Mouse (Mus musculus): ENCODE measurements around the gene Shld1. TPM values are rescaled to one million over a fixed set of nuclear protein-coding genes. Genes with fewer than 3 reads are reported as not detected.
A peak's percentile ranks its signal among the peaks of the same experiment; 100 is the strongest.

Shld1 gene
- total and polyA plus RNA-seq, 2 experiments from 2014 or later: 17.3 to 20.6 TPM

GRCm38 (mm10) chr2:132649352-132649870 is 37.3 kb upstream of the Shld1 start:
- no peaks in the 10 kb centered on the region for H3K9me3 ChIP-seq (ENCODE audit: low read length)
- H3K4me3 ChIP-seq (ENCODE audit: low read depth, low read length): no peak overlapping the region
- TF ChIP-seq CTCF (IDR thresholded peaks at IDR 0.05; ENCODE audit: low read depth): no peak
- H3K9ac ChIP-seq: no peak overlapping the region
- no peaks in the 10 kb centered on the region for H3K27me3 ChIP-seq (ENCODE audit: insufficient read depth, low read length)
- no peaks in the 10 kb centered on the region for H3K4me1 ChIP-seq (ENCODE audit: insufficient read depth)
- no peaks in the 10 kb centered on the region for H3K36me3 ChIP-seq (ENCODE audit: insufficient read depth)
- no peak overlapping the region for H3K27ac ChIP-seq (ENCODE audit: low read depth, low read length)
- ATAC-seq: no peak
- no peak for DNase-seq
- WGBS: 91% methylated on average over 10 of the region's 10 CpGs
- no peak overlapping the region for H3K4me2 ChIP-seq (ENCODE audit: low read depth)

- H3K27ac ChIP-seq (ENCODE audit: low read depth, low read length): no peak overlapping the region
- 89% methylated on average over 2 of the region's 2 CpGs for WGBS
- no peaks in the 10 kb centered on the region for H3K36me3 ChIP-seq (ENCODE audit: insufficient read depth)
- no peak for TF ChIP-seq CTCF (IDR thresholded peaks at IDR 0.05; ENCODE audit: low read depth)
- no peak overlapping the region for H3K4me2 ChIP-seq (ENCODE audit: low read depth)
- no peaks in the 10 kb centered on the region for H3K4me1 ChIP-seq (ENCODE audit: insufficient read depth)
- no peaks in the 10 kb centered on the region for H3K9me3 ChIP-seq (ENCODE audit: low read length)
- ATAC-seq (no peak), DNase-seq (no peak)
- H3K9ac ChIP-seq: no peak overlapping the region
- no peak overlapping the region for H3K4me3 ChIP-seq (ENCODE audit: low read depth, low read length)
- H3K27me3 ChIP-seq (ENCODE audit: insufficient read depth, low read length): no peaks in the 10 kb centered on the region
Observed at GRCm38 (mm10) chr2:132650546-132650945, 36.2 kb upstream of the Shld1 start.

GRCm38 (mm10) chr2:132652476-132652875 is 34.3 kb upstream of the Shld1 start:
- no peaks in the 10 kb centered on the region for H3K27me3 ChIP-seq (ENCODE audit: insufficient read depth, low read length)
- WGBS: 60% methylated on average over 10 of the region's 10 CpGs
- no peak overlapping the region for H3K27ac ChIP-seq (ENCODE audit: low read depth, low read length)
- DNase-seq (peak; percentile 11), ATAC-seq (no peak)
- H3K9ac ChIP-seq: 0 out of 2 replicates have a peak overlapping the region, but pooled peaks have one; percentile 10
- H3K4me2 ChIP-seq (ENCODE audit: low read depth): no peak overlapping the region
- H3K36me3 ChIP-seq (ENCODE audit: insufficient read depth): no peaks in the 10 kb centered on the region
- no peak for TF ChIP-seq CTCF (IDR thresholded peaks at IDR 0.05; ENCODE audit: low read depth)
- H3K9me3 ChIP-seq (ENCODE audit: low read length): no peaks in the 10 kb centered on the region
- no peaks in the 10 kb centered on the region for H3K4me1 ChIP-seq (ENCODE audit: insufficient read depth)
- no peak overlapping the region for H3K4me3 ChIP-seq (ENCODE audit: low read depth, low read length)

GRCm38 (mm10) chr2:132654834-132655495 is 31.8 kb upstream of the Shld1 start:
- Histone ChIP-seq H3K36me3 (ENCODE audit: insufficient read depth) (no peaks in the 10 kb centered on the region), H3K27me3 (ENCODE audit: insufficient read depth, low read length) (no peaks in the 10 kb centered on the region), H3K4me1 (ENCODE audit: insufficient read depth) (no peaks in the 10 kb centered on the region), H3K4me3 (ENCODE audit: low read depth, low read length) (no peak overlapping the region), H3K4me2 (ENCODE audit: low read depth) (no peak overlapping the region), H3K9me3 (ENCODE audit: low read length) (no peaks in the 10 kb centered on the region), H3K27ac (ENCODE audit: low read depth, low read length) (no peak overlapping the region), H3K9ac (no peak overlapping the region)
- no peak for TF ChIP-seq CTCF (IDR thresholded peaks at IDR 0.05; ENCODE audit: low read depth)
- no peak for ATAC-seq
- WGBS: 85% methylated on average over 6 of the region's 6 CpGs
- DNase-seq: no peak

- no peaks in the 10 kb centered on the region for H3K27me3 ChIP-seq (ENCODE audit: insufficient read depth, low read length)
- no peaks in the 10 kb centered on the region for H3K9me3 ChIP-seq (ENCODE audit: low read length)
- no peak for ATAC-seq
- H3K27ac ChIP-seq (ENCODE audit: low read depth, low read length): no peak overlapping the region
- WGBS: 77% methylated on average over 2 of the region's 2 CpGs
- H3K4me3 ChIP-seq (ENCODE audit: low read depth, low read length): no peak overlapping the region
- no peak for DNase-seq
- TF ChIP-seq CTCF (IDR thresholded peaks at IDR 0.05; ENCODE audit: low read depth): no peak
- no peak overlapping the region for H3K9ac ChIP-seq
- no peak overlapping the region for H3K4me2 ChIP-seq (ENCODE audit: low read depth)
- no peaks in the 10 kb centered on the region for H3K4me1 ChIP-seq (ENCODE audit: insufficient read depth)
- H3K36me3 ChIP-seq (ENCODE audit: insufficient read depth): no peaks in the 10 kb centered on the region
Observed at GRCm38 (mm10) chr2:132657186-132657585, 29.5 kb upstream of the Shld1 start.

GRCm38 (mm10) chr2:132658412-132659120 is 28.2 kb upstream of the Shld1 start:
- H3K27ac ChIP-seq (ENCODE audit: low read depth, low read length): no peak overlapping the region
- H3K4me1 ChIP-seq (ENCODE audit: insufficient read depth): no peaks in the 10 kb centered on the region
- H3K4me2 ChIP-seq (ENCODE audit: low read depth): no peak overlapping the region
- DNase-seq (no peak), ATAC-seq (no peak)
- no peaks in the 10 kb centered on the region for H3K36me3 ChIP-seq (ENCODE audit: insufficient read depth)
- no peaks in the 10 kb centered on the region for H3K9me3 ChIP-seq (ENCODE audit: low read length)
- 90% methylated on average over 9 of the region's 9 CpGs for WGBS
- TF ChIP-seq CTCF (IDR thresholded peaks at IDR 0.05; ENCODE audit: low read depth): no peak
- H3K9ac ChIP-seq: no peak overlapping the region
- H3K27me3 ChIP-seq (ENCODE audit: insufficient read depth, low read length): no peaks in the 10 kb centered on the region
- no peak overlapping the region for H3K4me3 ChIP-seq (ENCODE audit: low read depth, low read length)

GRCm38 (mm10) chr2:132669091-132669490 is 17.6 kb upstream of the Shld1 start:
- Histone ChIP-seq H3K4me3 (ENCODE audit: low read depth, low read length) (no peak overlapping the region), H3K4me2 (ENCODE audit: low read depth) (no peak overlapping the region), H3K9me3 (ENCODE audit: low read length) (no peaks in the 10 kb centered on the region), H3K27ac (ENCODE audit: low read depth, low read length) (no peak overlapping the region), H3K9ac (no peak overlapping the region), H3K36me3 (ENCODE audit: insufficient read depth) (no peaks in the 10 kb centered on the region), H3K4me1 (ENCODE audit: insufficient read depth) (no peaks in the 10 kb centered on the region), H3K27me3 (ENCODE audit: insufficient read depth, low read length) (no peaks in the 10 kb centered on the region)
- WGBS: 88% methylated on average over 6 of the region's 6 CpGs
- no peak for DNase-seq
- no peak for ATAC-seq
- no peak for TF ChIP-seq CTCF (IDR thresholded peaks at IDR 0.05; ENCODE audit: low read depth)
